Mouse (Mus musculus) liver, adult 2 months (tissue): ENCODE measurements around the gene Pls1.

Source experiments
- CTCF ChIP-seq: fragments of 200-500 bp; IDR thresholded peaks from 2 replicates; pipeline ENCODE4 v1.5.1; 2011; ENCODE audit warnings: low read depth, low read length, control low read depth
- POLR2A ChIP-seq: fragments of 200-500 bp; IDR thresholded peaks from 2 replicates; pipeline ENCODE4 v1.6.1; 2011; ENCODE audit warnings: low read length, control low read depth; ENCODE audit not compliant: insufficient read depth; ENCODE audit errors: extremely low read depth

DNA sequence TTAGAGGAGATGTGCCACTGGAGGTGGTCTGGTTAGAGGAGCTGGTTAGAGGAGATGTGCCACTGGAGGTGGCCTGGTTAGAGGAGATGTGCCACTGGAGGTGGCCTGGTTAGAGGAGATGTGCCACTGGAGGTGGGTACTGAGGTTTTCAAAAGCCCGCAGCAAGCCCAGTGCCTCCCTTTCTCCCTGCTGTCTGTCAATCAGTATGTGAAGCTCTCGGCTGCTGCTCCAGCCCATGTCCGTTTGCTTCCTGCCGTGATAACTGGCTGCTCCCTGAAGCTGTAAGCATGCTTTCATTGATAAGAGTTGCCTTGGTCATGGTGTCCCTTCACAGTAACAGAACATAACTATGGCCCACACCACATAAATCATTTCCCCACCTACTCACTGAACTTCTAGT, 81.9 kb downstream of the Pls1 start:
- TF ChIP-seq POLR2A (no peak), CTCF (no peak)
